Mouse (Mus musculus): ENCODE measurements at regions not wholly inside any gene's neighbourhood (a gene's known extent, or its start where the extent isn't known, plus 50 kb on each side); places are given as distances from the start of the nearest gene placed in this dataset.

DNA sequence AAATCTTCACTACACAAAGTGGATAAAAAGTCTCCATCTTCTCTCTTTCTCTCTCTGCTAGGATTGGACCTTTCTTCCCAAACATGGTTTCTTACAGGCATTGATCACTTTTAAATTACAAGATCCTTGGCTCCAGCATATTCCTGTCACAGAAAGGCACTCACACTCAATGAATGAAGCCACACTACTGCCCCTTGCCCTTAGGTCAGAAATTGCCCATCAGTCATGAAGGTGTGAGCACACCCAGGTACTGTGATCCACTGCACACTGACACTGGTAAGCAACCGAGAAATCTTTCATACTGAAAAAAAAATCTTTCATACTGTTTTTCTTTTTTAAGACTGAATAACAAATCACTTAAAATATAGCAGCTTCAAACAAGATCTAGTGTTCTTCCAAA, 235.9 kb downstream of the 4933412E24Rik start:
- WGBS = 48% methylated on average over 1 of the region's 1 CpGs
- Histone ChIP-seq H3K36me3 (ENCODE audit: control insufficient read depth, insufficient read depth, low read length) (no peaks in the 10 kb centered on the region), H3K27ac (ENCODE audit: insufficient read depth, low read depth, low read length) (no peak overlapping the region), H3K4me3 (ENCODE audit: low read depth, low read length) (no peak overlapping the region), H3K27me3 (ENCODE audit: control insufficient read depth, insufficient read depth, low read length) (no peaks in the 10 kb centered on the region), H3K4me1 (ENCODE audit: control insufficient read depth, insufficient read depth, insufficient read length, low read length) (no peaks in the 10 kb centered on the region; the same call in 1 of the 2 replicates)
- TF ChIP-seq POLR2A (IDR thresholded peaks at IDR 0.05; ENCODE audit: low read depth, low read length) (no peak), CTCF (IDR thresholded peaks at IDR 0.05; ENCODE audit: extremely low read depth, insufficient read length, insufficient replicate concordance, low read depth, low read length) (no peak)

DNA sequence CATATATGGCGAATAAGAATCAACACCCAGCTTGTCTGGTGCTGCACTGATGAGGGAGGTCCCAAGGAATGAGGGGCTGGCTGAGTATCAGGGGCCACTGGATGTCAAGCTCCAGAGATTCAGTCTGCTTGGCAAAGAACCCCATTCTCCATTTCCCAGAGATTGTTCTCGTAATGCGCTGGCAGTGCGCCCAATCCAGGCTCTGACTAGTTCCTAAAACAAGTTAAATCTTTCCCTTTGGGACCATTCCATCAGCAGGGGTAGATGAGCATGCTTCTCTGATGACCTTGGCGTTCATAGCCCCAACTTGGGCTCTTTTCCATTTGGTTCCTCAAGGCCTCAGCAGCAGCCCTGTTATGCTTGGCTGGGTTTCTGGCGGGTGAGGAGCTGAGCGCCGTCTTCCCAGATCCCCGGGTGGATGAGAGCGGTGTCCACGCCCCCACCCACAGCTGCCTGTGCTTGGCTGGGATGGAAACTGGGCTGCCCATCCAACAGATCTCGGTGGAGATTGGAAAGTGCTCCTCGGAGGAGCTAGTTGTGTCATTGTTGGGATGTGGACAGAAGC, 239.0 kb downstream of the 4933412E24Rik start:
- TF ChIP-seq CTCF (IDR thresholded peaks at IDR 0.05; ENCODE audit: extremely low read depth, insufficient read length, insufficient replicate concordance, low read depth, low read length) (no peak), POLR2A (IDR thresholded peaks at IDR 0.05; ENCODE audit: low read depth, low read length) (no peak)
- Histone ChIP-seq H3K36me3 (ENCODE audit: control insufficient read depth, insufficient read depth, low read length) (no peaks in the 10 kb centered on the region), H3K27ac (ENCODE audit: insufficient read depth, low read depth, low read length) (peak overlapping the region; percentile 21; the same call in 1 of the 2 replicates), H3K27me3 (ENCODE audit: control insufficient read depth, insufficient read depth, low read length) (no peaks in the 10 kb centered on the region), H3K4me1 (ENCODE audit: control insufficient read depth, insufficient read depth, insufficient read length, low read length) (no peaks in the 10 kb centered on the region; the same call in 1 of the 2 replicates), H3K4me3 (ENCODE audit: low read depth, low read length) (no peak overlapping the region)
- WGBS = 80% methylated on average over 13 of the region's 13 CpGs

DNA sequence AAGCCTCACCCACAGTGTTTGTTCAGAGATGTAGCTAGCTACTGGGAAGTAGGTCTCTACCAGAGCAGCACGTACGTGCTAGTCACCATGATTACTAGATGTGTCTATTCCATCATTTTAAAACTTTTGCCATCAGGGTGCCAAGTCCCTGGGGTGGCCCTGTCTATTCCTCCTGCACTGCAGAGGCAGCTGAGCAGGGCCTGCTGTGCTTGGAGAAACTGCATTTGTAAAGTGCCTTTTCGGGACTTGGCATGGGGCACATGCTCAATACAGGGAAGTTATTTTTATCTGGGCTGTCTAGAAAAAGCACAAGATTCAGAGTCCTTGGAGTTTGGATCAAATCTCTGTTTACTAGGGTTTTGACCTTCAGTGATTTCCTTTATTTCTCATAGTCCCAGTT, 240.6 kb downstream of the 4933412E24Rik start:
- Histone ChIP-seq H3K36me3 (ENCODE audit: control insufficient read depth, insufficient read depth, low read length) (no peaks in the 10 kb centered on the region), H3K27ac (ENCODE audit: insufficient read depth, low read depth, low read length) (no peak overlapping the region)
- 75% methylated on average over 3 of the region's 3 CpGs for WGBS

DNA sequence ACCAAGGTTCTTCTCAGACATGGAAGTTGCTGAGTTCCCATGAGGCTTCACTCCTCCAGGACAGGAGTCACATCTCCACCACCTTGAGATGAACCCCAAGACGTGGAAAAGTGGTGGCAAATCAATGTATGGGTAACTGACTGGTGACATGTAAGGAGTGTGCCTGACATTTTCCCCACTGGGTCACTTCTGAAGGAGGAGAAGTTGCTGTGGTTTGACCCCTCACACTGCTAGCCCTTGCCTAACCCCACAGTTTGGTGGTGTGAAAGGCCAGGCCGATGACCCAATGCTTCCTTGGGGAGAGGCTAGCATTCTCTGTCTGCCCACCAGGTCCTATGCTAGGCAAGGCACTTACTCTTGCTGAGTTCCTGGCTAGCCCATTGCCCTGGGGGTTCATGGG, 242.4 kb downstream of the 4933412E24Rik start:
- Histone ChIP-seq H3K27me3 (ENCODE audit: control insufficient read depth, insufficient read depth, low read length) (no peaks in the 10 kb centered on the region), H3K27ac (ENCODE audit: insufficient read depth, low read depth, low read length) (no peak overlapping the region), H3K36me3 (ENCODE audit: control insufficient read depth, insufficient read depth, low read length) (no peaks in the 10 kb centered on the region), H3K4me3 (ENCODE audit: low read depth, low read length) (no peak overlapping the region), H3K4me1 (ENCODE audit: control insufficient read depth, insufficient read depth, insufficient read length, low read length) (no peaks in the 10 kb centered on the region)
- no peak for TF ChIP-seq CTCF (IDR thresholded peaks at IDR 0.05; ENCODE audit: extremely low read depth, insufficient read length, insufficient replicate concordance, low read depth, low read length)
- no peak for TF ChIP-seq POLR2A (IDR thresholded peaks at IDR 0.05; ENCODE audit: low read depth, low read length)
- WGBS = 81% methylated on average over 2 of the region's 2 CpGs

More for the DNA sequence above, 240.6 kb downstream of the 4933412E24Rik start:
- Histone ChIP-seq H3K4me1 (ENCODE audit: control insufficient read depth, insufficient read depth, insufficient read length, low read length) (no peaks in the 10 kb centered on the region; the same call in 1 of the 2 replicates), H3K4me3 (ENCODE audit: low read depth, low read length) (no peak overlapping the region), H3K27me3 (ENCODE audit: control insufficient read depth, insufficient read depth, low read length) (no peaks in the 10 kb centered on the region)
- no peak for TF ChIP-seq CTCF (IDR thresholded peaks at IDR 0.05; ENCODE audit: extremely low read depth, insufficient read length, insufficient replicate concordance, low read depth, low read length)
- TF ChIP-seq POLR2A (IDR thresholded peaks at IDR 0.05; ENCODE audit: low read depth, low read length) = no peak

DNA sequence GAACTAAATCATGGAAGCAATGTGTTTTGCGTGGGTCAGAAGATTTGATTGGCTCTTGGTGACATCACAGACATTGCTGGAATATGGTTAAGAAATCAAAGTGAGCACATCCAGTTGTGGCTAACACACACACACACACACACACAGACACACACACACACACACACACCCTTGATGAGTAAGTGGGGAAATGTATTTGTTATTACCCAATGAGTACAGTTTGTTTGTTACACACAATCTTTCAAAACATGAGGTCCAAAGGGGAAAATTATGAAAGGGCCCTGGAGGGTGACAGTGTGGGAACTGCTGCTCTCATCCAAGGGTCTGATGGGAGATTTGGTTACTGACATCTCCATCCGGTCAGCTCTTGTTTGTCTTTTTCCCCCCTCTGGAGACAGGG, 243.8 kb downstream of the 4933412E24Rik start:
- Histone ChIP-seq H3K4me3 (ENCODE audit: low read depth, low read length) (no peak overlapping the region), H3K4me1 (ENCODE audit: control insufficient read depth, insufficient read depth, insufficient read length, low read length) (no peaks in the 10 kb centered on the region), H3K36me3 (ENCODE audit: control insufficient read depth, insufficient read depth, low read length) (no peaks in the 10 kb centered on the region), H3K27ac (ENCODE audit: insufficient read depth, low read depth, low read length) (no peak overlapping the region), H3K27me3 (ENCODE audit: control insufficient read depth, insufficient read depth, low read length) (no peaks in the 10 kb centered on the region)
- 90% methylated on average over 2 of the region's 2 CpGs for WGBS
- TF ChIP-seq POLR2A (IDR thresholded peaks at IDR 0.05; ENCODE audit: low read depth, low read length) (no peak), CTCF (IDR thresholded peaks at IDR 0.05; ENCODE audit: extremely low read depth, insufficient read length, insufficient replicate concordance, low read depth, low read length) (no peak)

DNA sequence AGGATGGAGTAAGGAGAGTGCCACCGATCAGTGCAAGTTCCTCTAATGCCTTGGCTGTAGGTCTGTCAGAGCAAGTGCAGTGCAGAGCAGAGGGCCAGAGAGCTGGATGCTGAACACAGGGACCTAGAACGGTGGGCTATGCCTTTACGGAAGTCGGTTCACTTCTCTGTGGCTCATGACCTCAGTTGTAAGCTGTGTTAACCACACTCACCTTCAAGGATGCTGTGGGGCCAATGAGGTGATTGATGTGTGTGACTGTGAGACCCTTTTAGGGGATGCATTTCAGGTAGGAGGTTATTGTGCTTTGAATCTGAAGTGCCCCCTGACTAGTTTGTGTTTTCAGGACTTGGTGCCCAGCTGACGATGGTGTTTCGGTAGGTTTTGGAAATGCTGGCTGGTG, 254.4 kb downstream of the 4933412E24Rik start:
- H3K4me1 ChIP-seq (ENCODE audit: control insufficient read depth, insufficient read depth, insufficient read length, low read length) = no peaks in the 10 kb centered on the region; the same call in 1 of the 2 replicates
- WGBS = 79% methylated on average over 6 of the region's 6 CpGs
- H3K4me3 ChIP-seq (ENCODE audit: low read depth, low read length) = no peak overlapping the region
- TF ChIP-seq CTCF (IDR thresholded peaks at IDR 0.05; ENCODE audit: extremely low read depth, insufficient read length, insufficient replicate concordance, low read depth, low read length) (no peak), POLR2A (IDR thresholded peaks at IDR 0.05; ENCODE audit: low read depth, low read length) (no peak)
- H3K27ac ChIP-seq (ENCODE audit: insufficient read depth, low read depth, low read length) = peak overlapping the region; percentile 17; the same call in 1 of the 2 replicates
- H3K27me3 ChIP-seq (ENCODE audit: control insufficient read depth, insufficient read depth, low read length) = no peaks in the 10 kb centered on the region
- no peaks in the 10 kb centered on the region for H3K36me3 ChIP-seq (ENCODE audit: control insufficient read depth, insufficient read depth, low read length)

DNA sequence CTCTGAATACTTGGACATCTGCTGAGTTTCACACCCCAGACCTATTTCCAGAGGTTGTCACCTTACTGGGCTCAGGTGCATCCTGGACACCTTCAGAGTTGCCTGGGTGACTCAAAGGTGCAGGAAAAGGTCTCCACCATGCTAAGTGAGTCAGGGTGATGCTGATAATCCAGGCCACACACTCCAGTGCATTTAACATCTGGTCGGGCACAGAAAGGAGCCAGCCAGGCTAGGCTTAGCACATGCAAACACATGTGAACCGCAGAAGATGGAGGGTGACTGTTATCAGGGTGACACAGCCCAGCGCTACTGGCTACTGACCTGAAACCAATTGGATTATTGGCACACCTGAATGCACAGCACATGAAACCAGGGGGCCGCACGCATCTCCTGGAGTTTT, 255.9 kb downstream of the 4933412E24Rik start:
- Histone ChIP-seq H3K27me3 (ENCODE audit: control insufficient read depth, insufficient read depth, low read length) (no peaks in the 10 kb centered on the region), H3K36me3 (ENCODE audit: control insufficient read depth, insufficient read depth, low read length) (no peaks in the 10 kb centered on the region), H3K4me3 (ENCODE audit: low read depth, low read length) (no peak overlapping the region), H3K4me1 (ENCODE audit: control insufficient read depth, insufficient read depth, insufficient read length, low read length) (no peaks in the 10 kb centered on the region; the same call in 1 of the 2 replicates), H3K27ac (ENCODE audit: insufficient read depth, low read depth, low read length) (peak overlapping the region; percentile 50)
- TF ChIP-seq POLR2A (IDR thresholded peaks at IDR 0.05; ENCODE audit: low read depth, low read length) (no peak), CTCF (IDR thresholded peaks at IDR 0.05; ENCODE audit: extremely low read depth, insufficient read length, insufficient replicate concordance, low read depth, low read length) (no peak)
- 94% methylated on average over 5 of the region's 5 CpGs for WGBS

Measured in small intestine, adult 2 months (tissue).